Comparison of ENCODE assay signal across 6 mouse cellular contexts in genomic region chr9:35432717-35433297, GRCm38 (mm10). TPM values are rescaled to one million over a fixed set of nuclear protein-coding genes. Genes with fewer than 3 reads are reported as not detected.
DNase-seq lines count a peak whose midpoint lies in the region; ATAC-seq and TF ChIP-seq lines count a peak whose summit lies in the region.
"Not testable (repeated sequence)": the region's sequence is repeated elsewhere in the genome, so short reads cannot be mapped to it uniquely, and the experiment has no call there.

No protein-coding gene starts in this region.

- not testable (repeated sequence) for H3K36me3 ChIP-seq in forebrain, embryonic 13.5 days (ENCODE audit: poor library complexity, severe bottlenecking); hindbrain, embryonic 12.5 days; hindbrain, embryonic 15.5 days; midbrain, embryonic 13.5 days; neural tube, embryonic 12.5 days

- not testable (repeated sequence) for H3K4me3 ChIP-seq in forebrain, embryonic 13.5 days; hindbrain, embryonic 12.5 days; hindbrain, embryonic 15.5 days; layer of hippocampus, adult 2 months; midbrain, embryonic 13.5 days (replicated peaks); neural tube, embryonic 12.5 days

- TF ChIP-seq CTCF in layer of hippocampus, adult 2 months (conservative IDR thresholded peaks at IDR 0.05), result not testable (repeated sequence)

- not testable (repeated sequence) for ATAC-seq in forebrain, embryonic 13.5 days
- ATAC-seq in hindbrain, embryonic 12.5 days (ENCODE audit: low FRiP score), result peak; percentile 47; the same call in 1 of the 2 replicates
- 0 out of 2 replicates have a peak, but pooled peaks have one; percentile 20 for ATAC-seq in hindbrain, embryonic 15.5 days (ENCODE audit: low FRiP score, low read depth)
- peak; percentile 65; the same call in 1 of the 2 replicates for ATAC-seq in midbrain, embryonic 13.5 days
- 0 out of 2 replicates have a peak, but pooled peaks have one; percentile 21 for ATAC-seq in neural tube, embryonic 12.5 days (ENCODE audit: low FRiP score, low read depth)

- H3K27me3 ChIP-seq in forebrain, embryonic 13.5 days; hindbrain, embryonic 12.5 days; hindbrain, embryonic 15.5 days; midbrain, embryonic 13.5 days; neural tube, embryonic 12.5 days (replicated peaks): not testable (repeated sequence)

- peak overlapping the region; percentile 18; the same call in 1 of the 2 replicates for H3K4me2 ChIP-seq in forebrain, embryonic 13.5 days
- H3K4me2 ChIP-seq in hindbrain, embryonic 12.5 days (replicated peaks); hindbrain, embryonic 15.5 days; midbrain, embryonic 13.5 days (replicated peaks); neural tube, embryonic 12.5 days (replicated peaks): not testable (repeated sequence)

- H3K9me3 ChIP-seq in forebrain, embryonic 13.5 days (replicated peaks); hindbrain, embryonic 12.5 days (replicated peaks); hindbrain, embryonic 15.5 days; midbrain, embryonic 13.5 days; neural tube, embryonic 12.5 days: not testable (repeated sequence)

- not testable (repeated sequence) for DNase-seq in layer of hippocampus, adult 2 months (ENCODE audit: low spot score in 2 of 2)

- H3K4me1 ChIP-seq in forebrain, embryonic 13.5 days, result peaks cover 82% of the 10 kb centered on the region
- H3K4me1 ChIP-seq in hindbrain, embryonic 12.5 days, result peaks cover 42% of the 10 kb centered on the region
- H3K4me1 ChIP-seq in hindbrain, embryonic 15.5 days (replicated peaks), result peaks cover 28% of the 10 kb centered on the region
- peaks cover 60% of the 10 kb centered on the region for H3K4me1 ChIP-seq in midbrain, embryonic 13.5 days (replicated peaks)
- H3K4me1 ChIP-seq in neural tube, embryonic 12.5 days, result peaks cover 49% of the 10 kb centered on the region

- H3K9ac ChIP-seq in forebrain, embryonic 13.5 days; hindbrain, embryonic 12.5 days; hindbrain, embryonic 15.5 days; midbrain, embryonic 13.5 days (replicated peaks); neural tube, embryonic 12.5 days: not testable (repeated sequence)

- 57% methylated on average over 3 of the region's 3 CpGs for WGBS in forebrain, embryonic 13.5 days
- WGBS in hindbrain, embryonic 12.5 days, result 31% methylated on average over 3 of the region's 3 CpGs
- 29% methylated on average over 3 of the region's 3 CpGs for WGBS in hindbrain, embryonic 15.5 days
- 51% methylated on average over 3 of the region's 3 CpGs for WGBS in midbrain, embryonic 13.5 days
- WGBS in neural tube, embryonic 12.5 days, result 43% methylated on average over 3 of the region's 3 CpGs

- peak overlapping the region; percentile 44; the same call in 1 of the 2 replicates for H3K27ac ChIP-seq in forebrain, embryonic 13.5 days
- H3K27ac ChIP-seq in hindbrain, embryonic 12.5 days; hindbrain, embryonic 15.5 days (replicated peaks); neural tube, embryonic 12.5 days: not testable (repeated sequence)
- H3K27ac ChIP-seq in layer of hippocampus, adult 2 months, result 0 out of 2 replicates have a peak overlapping the region, but pooled peaks have one; percentile 18
- H3K27ac ChIP-seq in midbrain, embryonic 13.5 days, result peak overlapping the region; percentile 44; the same call in 1 of the 2 replicates

RNA-seq across cellular contexts. Expression of gene Cdon, which starts 11.9 kb away (rescaled TPM):
- polyA plus RNA-seq in forebrain, embryonic 13.5 days (2015; fragmentation: Nextera tagmentation; extraction: Ambion mirVana), result 20.7 and 22.1 TPM in 2 replicates
- polyA plus RNA-seq in hindbrain, embryonic 12.5 days (2016; fragmentation: Nextera tagmentation; extraction: Ambion mirVana), result 15.8 and 21.5 TPM in 2 replicates
- 2.8 and 5.2 TPM in 2 replicates for polyA plus RNA-seq in hindbrain, embryonic 15.5 days (2015; fragmentation: Nextera tagmentation; extraction: Ambion mirVana)
- 10 to 100 TPM; 11.3 to 14.2 TPM for total RNA-seq in layer of hippocampus, adult 2 months (2021)
- polyA plus RNA-seq in midbrain, embryonic 13.5 days (2015; fragmentation: Nextera tagmentation; extraction: Ambion mirVana), result 9.2 and 10.7 TPM in 2 replicates
- polyA plus RNA-seq in neural tube, embryonic 12.5 days (2016; fragmentation: Nextera tagmentation; extraction: Ambion mirVana), result 8.5 and 9.5 TPM in 2 replicates
